9 mouse cellular contexts compared by ENCODE assay signal in genomic region chr19:46622659-46623193, GRCm38 (mm10). TPM values are rescaled to one million over a fixed set of nuclear protein-coding genes. Genes with fewer than 3 reads are reported as not detected.
DNase-seq lines count a peak whose midpoint lies in the region; ATAC-seq lines count a peak whose summit lies in the region.
"Had no signal": no experiment of that assay in that cellular context is flagged by ENCODE, and none has a peak within 500 bp of the region (broad histone marks: within the 10 kb centered on the region; RNA-seq: fewer than 3 reads in every experiment).

No protein-coding gene starts in this region.

- H3K4me1 ChIP-seq in heart, embryonic 13.5 days = peaks cover 91% of the 10 kb centered on the region
- peaks cover 17% of the 10 kb centered on the region for H3K4me1 ChIP-seq in embryonic facial prominence, embryonic 11.5 days (ENCODE audit: control insufficient read depth, insufficient read depth, low read length)
- H3K4me1 ChIP-seq in hindbrain, embryonic 16.5 days (ENCODE audit: control insufficient read depth, insufficient read depth, low read depth, low read length) = peaks cover 46% of the 10 kb centered on the region
- H3K4me1 ChIP-seq in midbrain, embryonic 14.5 days (ENCODE audit: control insufficient read depth, insufficient read depth, low read length) = peaks cover 49% of the 10 kb centered on the region

- H3K4me3 ChIP-seq in heart, embryonic 13.5 days = peak overlapping the region; percentile 63
- H3K4me3 ChIP-seq in embryonic facial prominence, embryonic 11.5 days (ENCODE audit: low read depth, low read length) = peak overlapping the region; percentile 32; the same call in 1 of the 2 replicates
- no peak overlapping the region for H3K4me3 ChIP-seq in hindbrain, embryonic 16.5 days (ENCODE audit: low read length)
- H3K4me3 ChIP-seq in midbrain, embryonic 14.5 days (replicated peaks; ENCODE audit: low read depth, low read length) = no peak overlapping the region

- H3K4me2 ChIP-seq in heart, embryonic 13.5 days = peak overlapping the region; percentile 89
- peak overlapping the region; percentile 57 for H3K4me2 ChIP-seq in embryonic facial prominence, embryonic 11.5 days (ENCODE audit: low read depth, low read length)
- peak overlapping the region; percentile 43 for H3K4me2 ChIP-seq in hindbrain, embryonic 16.5 days (ENCODE audit: low read length)
- peak overlapping the region; percentile 38 for H3K4me2 ChIP-seq in midbrain, embryonic 14.5 days (ENCODE audit: low read length)

- H3K36me3 ChIP-seq in heart, embryonic 13.5 days = peaks cover 22% of the 10 kb centered on the region
- H3K36me3 ChIP-seq in embryonic facial prominence, embryonic 11.5 days (replicated peaks; ENCODE audit: control insufficient read depth, insufficient read depth, low read depth, low read length) = no peaks in the 10 kb centered on the region
- H3K36me3 ChIP-seq in hindbrain, embryonic 16.5 days (ENCODE audit: control insufficient read depth, insufficient read depth, low read length) = no peaks in the 10 kb centered on the region
- H3K36me3 ChIP-seq in midbrain, embryonic 14.5 days (ENCODE audit: control insufficient read depth, insufficient read depth, low read length) = peaks cover 6% of the 10 kb centered on the region; the same call in 1 of the 2 replicates

- peak overlapping the region; percentile 98 for H3K27ac ChIP-seq in heart, embryonic 13.5 days (replicated peaks)
- peak overlapping the region; percentile 82 for H3K27ac ChIP-seq in embryonic facial prominence, embryonic 11.5 days (replicated peaks; ENCODE audit: low read depth, low read length)
- peak overlapping the region; percentile 39; the same call in 1 of the 2 replicates for H3K27ac ChIP-seq in hindbrain, embryonic 16.5 days (ENCODE audit: low read depth, low read length)
- no peak overlapping the region for H3K27ac ChIP-seq in midbrain, embryonic 14.5 days (replicated peaks; ENCODE audit: low read depth, low read length)

- WGBS in heart, embryonic 13.5 days = 17% methylated on average over 12 of the region's 12 CpGs
- WGBS in embryonic facial prominence, embryonic 11.5 days = 30% methylated on average over 12 of the region's 12 CpGs
- WGBS in hindbrain, embryonic 16.5 days = 34% methylated on average over 12 of the region's 12 CpGs
- 31% methylated on average over 12 of the region's 12 CpGs for WGBS in midbrain, embryonic 14.5 days

- no peak for ATAC-seq in heart, embryonic 13.5 days (ENCODE audit: extremely low read depth, insufficient number of reproducible peaks, low FRiP score, low TSS enrichment)
- ATAC-seq in embryonic facial prominence, embryonic 11.5 days (replicated peaks; ENCODE audit: insufficient number of reproducible peaks, low FRiP score, low TSS enrichment, low read depth) = no peak
- ATAC-seq in hindbrain, embryonic 16.5 days = no peak
- ATAC-seq in midbrain, embryonic 14.5 days (ENCODE audit: low FRiP score, low TSS enrichment) = peak; percentile 35; the same call in 1 of the 2 replicates
- no peak for ATAC-seq in CD4-positive, CD25-positive, alpha-beta regulatory T cell, adult 4 months

- H3K27me3 ChIP-seq in heart, embryonic 13.5 days (replicated peaks) = no peaks in the 10 kb centered on the region
- no peaks in the 10 kb centered on the region for H3K27me3 ChIP-seq in embryonic facial prominence, embryonic 11.5 days (ENCODE audit: control insufficient read depth, insufficient read depth, low read length)
- no peaks in the 10 kb centered on the region for H3K27me3 ChIP-seq in hindbrain, embryonic 16.5 days (replicated peaks; ENCODE audit: control insufficient read depth, insufficient read depth, low read length)
- H3K27me3 ChIP-seq in midbrain, embryonic 14.5 days (ENCODE audit: control insufficient read depth, insufficient read depth, low read length) = no peaks in the 10 kb centered on the region

- H3K9me3 ChIP-seq in heart, embryonic 13.5 days = no peaks in the 10 kb centered on the region
- no peaks in the 10 kb centered on the region for H3K9me3 ChIP-seq in embryonic facial prominence, embryonic 11.5 days (replicated peaks; ENCODE audit: control insufficient read depth, low read length)
- H3K9me3 ChIP-seq in hindbrain, embryonic 16.5 days (ENCODE audit: control insufficient read depth, low read length) = no peaks in the 10 kb centered on the region
- no peaks in the 10 kb centered on the region for H3K9me3 ChIP-seq in midbrain, embryonic 14.5 days (ENCODE audit: control insufficient read depth, low read length)

- no peak for DNase-seq in heart, adult 18-20 months
- no peak for DNase-seq in embryonic facial prominence, embryonic 11.5 days (ENCODE audit: low spot score)
- no peak for DNase-seq in midbrain, embryonic 14.5 days
- no peak for DNase-seq in ovary, adult 18-20 months (ENCODE audit: low spot score)
- DNase-seq in left cerebral cortex, adult 8-10 months (ENCODE audit: low spot score in 2 of 2) = no peak

- H3K9ac ChIP-seq in heart, embryonic 13.5 days = peak overlapping the region; percentile 90
- peak overlapping the region; percentile 14; the same call in 1 of the 2 replicates for H3K9ac ChIP-seq in embryonic facial prominence, embryonic 11.5 days (replicated peaks; ENCODE audit: low read length)
- H3K9ac ChIP-seq in hindbrain, embryonic 16.5 days (ENCODE audit: low read depth, low read length) = peak overlapping the region; percentile 19; the same call in 1 of the 2 replicates
- H3K9ac ChIP-seq in midbrain, embryonic 14.5 days (replicated peaks; ENCODE audit: low read length) = no peak overlapping the region

RNA-seq across cellular contexts. Expression of gene Wbp1l, which starts 23.8 kb away (rescaled TPM):
- polyA plus RNA-seq in heart, embryonic 13.5 days (2015; fragmentation: Nextera tagmentation; extraction: Ambion mirVana) = 41.6 and 42.0 TPM in 2 replicates
- 10 to 100 TPM; 46.9 to 60.7 TPM for total RNA-seq in heart, adult 18-20 months (2021)
- polyA plus RNA-seq in embryonic facial prominence, embryonic 11.5 days (2014; fragmentation: Nextera tagmentation; extraction: Ambion mirVana) = 30.1 and 34.4 TPM in 2 replicates
- 32.0 and 40.0 TPM in 2 replicates for polyA plus RNA-seq in hindbrain, embryonic 16.5 days (2015; fragmentation: Nextera tagmentation; extraction: Ambion mirVana)
- polyA plus RNA-seq in midbrain, embryonic 14.5 days (2014; fragmentation: Nextera tagmentation; extraction: Ambion mirVana) = 27.5 and 33.8 TPM in 2 replicates
- 10 to 100 TPM; 32.7 to 41.5 (median 38.5) TPM for total RNA-seq in left cerebral cortex, adult 8-10 months (2022)
- polyA plus RNA-seq in CD4-positive, CD25-positive, alpha-beta regulatory T cell, adult 4 months (2017; shearing (Covaris generic)) = 10 to 100 TPM; 19.2 to 20.8 TPM

RNA-seq across cellular contexts. Expression of gene Sfxn2, which starts 49.6 kb away (rescaled TPM):
- polyA plus RNA-seq in heart, embryonic 13.5 days (2015; fragmentation: Nextera tagmentation; extraction: Ambion mirVana) = 8.1 and 9.1 TPM in 2 replicates
- total RNA-seq in heart, adult 18-20 months (2021) = 1 to 10 TPM; 2.0 to 2.8 TPM
- 13.6 and 14.7 TPM in 2 replicates for polyA plus RNA-seq in embryonic facial prominence, embryonic 11.5 days (2014; fragmentation: Nextera tagmentation; extraction: Ambion mirVana)
- polyA plus RNA-seq in hindbrain, embryonic 16.5 days (2015; fragmentation: Nextera tagmentation; extraction: Ambion mirVana) = 9.9 and 10.5 TPM in 2 replicates
- 7.3 and 10.2 TPM in 2 replicates for polyA plus RNA-seq in midbrain, embryonic 14.5 days (2014; fragmentation: Nextera tagmentation; extraction: Ambion mirVana)
- total RNA-seq in left cerebral cortex, adult 8-10 months (2022) = 1 to 10 TPM; 4.3 to 5.6 (median 4.8) TPM
- 10 to 100 TPM in 1 of 2 experiments, 1 to 10 TPM in 1; 6.2 to 13.4 TPM for polyA plus RNA-seq in CD4-positive, CD25-positive, alpha-beta regulatory T cell, adult 4 months (2017; shearing (Covaris generic))

RNA-seq across cellular contexts. Expression of gene Arl3, which starts 49.7 kb away (rescaled TPM):
- 82.1 and 97.1 TPM in 2 replicates for polyA plus RNA-seq in heart, embryonic 13.5 days (2015; fragmentation: Nextera tagmentation; extraction: Ambion mirVana)
- total RNA-seq in heart, adult 18-20 months (2021) = 10 to 100 TPM; 34.6 to 38.1 TPM
- 122 and 130 TPM in 2 replicates for polyA plus RNA-seq in embryonic facial prominence, embryonic 11.5 days (2014; fragmentation: Nextera tagmentation; extraction: Ambion mirVana)
- polyA plus RNA-seq in hindbrain, embryonic 16.5 days (2015; fragmentation: Nextera tagmentation; extraction: Ambion mirVana) = 211 and 247 TPM in 2 replicates
- 134 and 200 TPM in 2 replicates for polyA plus RNA-seq in midbrain, embryonic 14.5 days (2014; fragmentation: Nextera tagmentation; extraction: Ambion mirVana)
- total RNA-seq in left cerebral cortex, adult 8-10 months (2022) = 100 to 1,000 TPM in 3 of 4 experiments, 10 to 100 TPM in 1; 94.2 to 133 (median 116) TPM
- polyA plus RNA-seq in CD4-positive, CD25-positive, alpha-beta regulatory T cell, adult 4 months (2017; shearing (Covaris generic)) = 10 to 100 TPM; 29.0 to 34.9 TPM

RNA-seq across cellular contexts. Expression of gene Cyp17a1, which starts 50.2 kb away (rescaled TPM):
- polyA plus RNA-seq in heart, embryonic 13.5 days (2015; fragmentation: Nextera tagmentation; extraction: Ambion mirVana) = 1.1 and 1.6 TPM in 2 replicates
- total RNA-seq in heart, adult 18-20 months (2021) = not detected
- not detected in 2 replicates for polyA plus RNA-seq in embryonic facial prominence, embryonic 11.5 days (2014; fragmentation: Nextera tagmentation; extraction: Ambion mirVana)
- not detected in 2 replicates for polyA plus RNA-seq in hindbrain, embryonic 16.5 days (2015; fragmentation: Nextera tagmentation; extraction: Ambion mirVana)
- polyA plus RNA-seq in midbrain, embryonic 14.5 days (2014; fragmentation: Nextera tagmentation; extraction: Ambion mirVana) = not detected in 2 replicates
- total RNA-seq in left cerebral cortex, adult 8-10 months (2022) = not detected
- polyA plus RNA-seq in CD4-positive, CD25-positive, alpha-beta regulatory T cell, adult 4 months (2017; shearing (Covaris generic)) = not detected
- polyA plus RNA-seq: frontal cortex, adult 2 months had no signal

Comparison
In these comparisons a context has a peak if more than half of its experiments do, and no peak if none do; other contexts are left out.
1. H3K4me2 ChIP-seq: peak in every context shown above with its lines; median percentile 89 in heart, embryonic 13.5 days; 57 in embryonic facial prominence, embryonic 11.5 days; 43 in hindbrain, embryonic 16.5 days; 38 in midbrain, embryonic 14.5 days.
2. H3K4me3 ChIP-seq: peak in heart, embryonic 13.5 days (single experiment) and embryonic facial prominence, embryonic 11.5 days (single experiment); none in hindbrain, embryonic 16.5 days (single experiment) and midbrain, embryonic 14.5 days (single experiment).